Mouse (Mus musculus) frontal cortex, postnatal 14 days (tissue): Measurements from ENCODE around the gene Abcc5.
"Not testable (repeated sequence)": the region's sequence is repeated elsewhere in the genome, so short reads cannot be mapped to it uniquely, and the experiment has no call there.

Source experiments
- DNase-seq, 2 experiments: peaks; one replicate each; pipeline ENCODE4 v3.0.0; 2022; ENCODE audit warnings: low spot score in 2 of 2

Gene Abcc5

DNA sequence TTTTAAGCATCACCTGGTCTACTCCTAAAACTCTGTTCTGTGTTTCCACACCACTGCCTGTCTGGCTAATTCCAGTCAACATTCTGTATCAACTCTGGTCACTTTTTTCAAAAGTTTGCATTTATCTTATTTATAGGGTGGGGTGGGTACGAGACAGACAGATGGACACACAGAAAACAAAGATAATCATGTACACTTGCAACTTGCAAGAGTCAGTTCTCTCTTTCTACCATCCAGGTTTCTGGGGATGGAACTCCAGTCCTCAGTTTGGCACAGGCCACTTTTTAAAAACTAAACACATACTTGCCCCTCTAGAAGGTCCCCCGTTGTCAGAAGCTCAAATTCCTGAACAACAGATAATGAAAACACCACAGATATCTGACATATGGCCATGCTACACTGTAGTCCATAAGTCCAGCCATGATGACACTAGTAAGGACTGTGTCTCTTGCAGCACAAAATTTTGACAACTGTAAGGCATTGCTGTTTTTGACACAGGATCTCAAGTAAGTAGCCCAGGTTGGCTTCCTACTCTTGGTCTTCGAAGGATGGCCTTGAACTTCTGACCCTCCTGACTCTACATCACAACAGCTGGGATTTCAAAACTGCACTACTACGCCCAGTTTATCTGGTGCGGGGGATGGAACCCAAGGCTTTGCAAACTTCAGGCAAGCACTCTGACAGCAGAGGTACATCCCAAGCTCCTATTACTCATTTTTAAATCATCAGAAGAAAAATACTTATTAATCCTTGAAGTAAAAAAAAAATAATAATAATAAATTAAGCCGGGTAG is 3.1 kb downstream of the Abcc5 start:
- no peak for DNase-seq

DNA sequence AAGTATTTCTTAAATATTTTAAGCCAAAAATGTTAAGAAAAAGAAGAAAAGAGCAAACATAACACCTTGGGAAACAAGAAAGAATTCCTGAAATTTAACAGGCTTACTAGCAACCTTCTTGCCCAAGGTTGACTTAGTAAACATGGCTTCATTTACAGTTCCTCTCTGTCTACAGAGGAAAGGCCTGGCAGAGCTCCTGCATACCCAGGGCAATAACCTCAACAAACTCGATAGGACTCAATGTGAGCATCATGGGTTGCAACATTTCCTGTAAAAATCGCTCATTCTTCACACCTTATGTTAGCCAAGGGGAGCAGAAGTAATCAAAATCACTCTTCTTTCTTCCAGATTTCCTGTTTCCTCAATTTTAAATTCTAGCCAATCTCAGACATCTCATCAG is 8.1 kb downstream of the Abcc5 start:
- DNase-seq, result no peak

DNA sequence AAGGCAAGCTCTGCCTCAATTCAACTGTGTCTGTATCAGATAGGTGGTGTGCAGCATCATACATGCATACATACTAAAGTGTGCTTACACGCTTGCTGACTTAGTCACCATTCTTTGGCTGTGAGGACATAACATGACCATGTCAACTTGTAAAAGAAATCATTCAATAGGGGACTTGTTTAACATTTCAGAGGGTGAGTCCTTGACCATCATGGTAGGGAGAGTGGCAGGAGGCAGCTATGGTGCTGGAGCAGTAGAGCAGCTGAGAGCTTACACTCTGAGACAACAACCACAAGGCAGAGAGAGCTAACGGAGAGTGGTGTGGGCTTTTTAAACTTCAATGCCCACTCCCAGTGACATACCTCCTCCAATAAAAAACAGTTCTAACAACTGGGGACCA is 9.9 kb downstream of the Abcc5 start:
- DNase-seq, result no peak

DNA sequence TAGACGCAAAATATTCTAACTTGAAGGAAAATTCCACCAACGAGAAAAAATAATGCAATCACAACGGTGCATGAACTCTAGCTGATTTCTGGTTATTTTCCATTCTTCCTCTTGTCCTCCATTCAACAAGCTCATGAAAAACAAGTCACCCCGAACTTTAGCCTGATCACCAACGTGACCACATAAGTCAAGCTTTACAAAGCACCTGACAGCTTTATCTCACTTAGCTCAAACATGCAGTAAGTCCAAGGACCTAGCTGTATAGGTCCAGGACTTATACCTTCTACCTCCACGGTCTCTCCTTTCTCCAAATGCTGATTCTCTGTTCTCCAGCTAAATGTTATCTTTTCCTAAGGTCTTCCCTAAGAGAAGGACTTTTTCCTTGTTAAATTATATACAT is 10.4 kb downstream of the Abcc5 start:
- no peak for DNase-seq

DNA sequence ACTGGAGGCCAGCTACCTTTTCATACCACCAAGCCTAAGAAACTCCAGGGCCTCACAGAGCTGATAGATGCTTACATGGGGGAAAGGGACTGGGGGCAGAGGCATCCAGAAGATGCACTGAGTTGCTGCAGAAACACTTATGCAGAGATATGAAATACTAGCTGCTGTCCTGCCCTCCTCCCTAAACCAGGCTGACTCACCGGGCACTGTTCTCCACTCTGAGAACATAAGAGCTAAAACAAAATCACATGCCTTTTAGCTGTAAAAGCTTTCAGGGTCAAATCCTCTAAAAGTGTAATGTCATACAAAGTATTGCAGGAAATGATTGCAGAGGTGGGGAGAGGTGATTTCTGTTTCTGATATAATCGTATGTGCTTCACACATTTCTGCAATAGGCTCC is 11.0 kb downstream of the Abcc5 start:
- DNase-seq, result no peak

DNA sequence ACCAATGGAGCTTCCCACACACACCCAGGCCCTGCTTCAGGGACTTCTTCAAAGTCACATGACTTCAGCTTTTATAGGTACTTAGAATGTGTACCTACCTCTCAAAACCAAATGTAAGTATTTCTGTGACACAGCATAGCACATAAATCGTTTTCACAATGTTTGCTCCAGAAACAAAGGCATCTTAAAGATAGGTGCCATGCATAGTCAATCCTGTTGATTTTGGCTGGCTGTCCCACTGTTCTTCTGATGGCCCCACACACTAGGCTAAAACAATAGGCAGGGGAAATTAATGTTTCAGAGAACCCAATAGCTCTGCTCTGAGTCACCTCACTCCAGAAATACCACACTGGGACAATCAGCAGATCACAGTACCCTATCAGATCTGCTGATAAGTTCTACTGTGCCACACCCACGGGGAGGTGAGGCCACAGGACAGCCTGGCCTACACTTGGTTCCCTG is 12.3 kb downstream of the Abcc5 start:
- DNase-seq, result no peak

DNA sequence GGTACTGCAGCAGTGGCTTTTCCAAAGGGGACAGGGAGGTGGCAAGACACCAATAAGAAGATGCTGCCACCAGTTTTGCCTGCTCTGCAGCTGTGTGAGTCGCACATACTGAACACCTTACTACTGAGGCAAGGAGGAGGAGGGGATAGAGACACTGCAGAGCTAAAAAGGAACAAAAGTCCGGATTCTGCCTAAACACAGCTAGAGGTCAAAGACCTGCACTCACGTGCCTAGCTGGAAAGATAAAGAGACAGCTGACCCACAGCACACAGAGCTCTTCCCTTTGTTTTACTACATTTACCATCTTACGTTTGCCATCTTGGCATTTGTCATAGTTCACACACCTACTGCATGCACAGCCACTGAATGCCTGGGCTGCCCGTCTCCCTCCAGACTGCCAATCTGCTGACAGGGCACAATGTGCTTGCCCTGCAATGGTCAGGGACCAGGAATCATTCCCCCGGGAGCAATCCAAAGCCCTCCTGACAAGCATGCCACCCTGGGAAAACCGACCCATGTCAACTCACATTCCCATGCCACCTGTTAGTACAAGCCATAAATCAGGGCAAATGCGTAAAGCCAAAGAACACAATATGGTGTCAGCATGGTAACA is 14.1 kb downstream of the Abcc5 start:
- no peak for DNase-seq

DNA sequence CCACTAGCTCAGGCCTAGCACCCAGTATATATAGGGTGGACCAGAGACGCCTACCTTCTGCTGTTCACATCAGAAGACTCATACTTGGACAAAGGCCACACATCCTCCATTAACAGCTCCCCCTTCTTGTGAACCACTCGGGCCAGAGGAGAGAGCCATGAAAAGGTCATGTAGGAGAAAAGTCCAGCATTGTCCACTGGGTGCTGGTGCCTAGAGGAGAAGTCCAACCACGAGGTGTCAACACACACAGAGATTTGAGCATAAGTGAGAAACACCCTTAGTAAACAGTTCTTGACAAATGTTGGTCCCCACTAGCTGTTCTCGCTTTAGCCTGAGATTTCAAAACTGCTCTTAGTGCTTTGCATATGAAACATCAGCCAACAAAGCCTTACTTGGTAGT is 20.9 kb downstream of the Abcc5 start:
- DNase-seq, result no peak

DNA sequence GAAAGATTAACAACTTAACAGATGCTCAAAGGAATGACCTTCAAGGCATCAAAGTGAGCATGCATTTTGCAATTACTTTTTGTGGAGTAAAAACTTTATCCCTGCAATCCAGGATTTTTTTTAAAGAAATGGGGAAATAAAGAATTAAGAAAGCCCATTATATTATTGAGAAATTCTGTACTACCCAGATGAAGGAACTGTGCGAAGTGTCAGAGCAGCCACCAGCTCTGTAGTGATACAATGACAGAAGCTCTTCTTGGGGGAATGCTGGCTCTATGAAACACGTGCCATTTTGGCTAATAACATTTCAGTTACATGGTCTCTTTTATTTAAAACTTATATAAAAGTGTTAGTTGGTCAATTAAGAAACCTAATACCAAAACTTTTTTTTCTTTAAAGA is 22.9 kb downstream of the Abcc5 start:
- no peak for DNase-seq

DNA sequence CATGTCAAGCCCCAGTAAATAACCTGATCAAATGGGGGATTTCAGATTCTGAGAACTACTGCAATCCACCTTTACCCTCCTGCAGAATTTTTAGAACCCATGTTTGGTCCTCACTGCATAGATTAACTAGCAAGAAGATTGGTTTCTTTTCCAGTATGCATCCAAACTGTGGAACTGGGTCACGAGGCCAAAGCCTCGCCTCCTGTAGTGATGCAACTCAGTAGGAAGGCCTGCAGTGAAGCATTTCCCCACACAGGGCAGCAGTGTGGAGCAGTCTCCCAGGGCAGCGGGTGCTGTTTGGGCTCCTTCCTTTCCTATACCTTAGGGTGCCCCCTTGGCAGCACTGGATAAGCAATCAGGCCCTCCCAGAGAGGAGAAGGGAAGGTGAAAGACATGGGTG is 24.6 kb downstream of the Abcc5 start:
- no peak for DNase-seq

DNA sequence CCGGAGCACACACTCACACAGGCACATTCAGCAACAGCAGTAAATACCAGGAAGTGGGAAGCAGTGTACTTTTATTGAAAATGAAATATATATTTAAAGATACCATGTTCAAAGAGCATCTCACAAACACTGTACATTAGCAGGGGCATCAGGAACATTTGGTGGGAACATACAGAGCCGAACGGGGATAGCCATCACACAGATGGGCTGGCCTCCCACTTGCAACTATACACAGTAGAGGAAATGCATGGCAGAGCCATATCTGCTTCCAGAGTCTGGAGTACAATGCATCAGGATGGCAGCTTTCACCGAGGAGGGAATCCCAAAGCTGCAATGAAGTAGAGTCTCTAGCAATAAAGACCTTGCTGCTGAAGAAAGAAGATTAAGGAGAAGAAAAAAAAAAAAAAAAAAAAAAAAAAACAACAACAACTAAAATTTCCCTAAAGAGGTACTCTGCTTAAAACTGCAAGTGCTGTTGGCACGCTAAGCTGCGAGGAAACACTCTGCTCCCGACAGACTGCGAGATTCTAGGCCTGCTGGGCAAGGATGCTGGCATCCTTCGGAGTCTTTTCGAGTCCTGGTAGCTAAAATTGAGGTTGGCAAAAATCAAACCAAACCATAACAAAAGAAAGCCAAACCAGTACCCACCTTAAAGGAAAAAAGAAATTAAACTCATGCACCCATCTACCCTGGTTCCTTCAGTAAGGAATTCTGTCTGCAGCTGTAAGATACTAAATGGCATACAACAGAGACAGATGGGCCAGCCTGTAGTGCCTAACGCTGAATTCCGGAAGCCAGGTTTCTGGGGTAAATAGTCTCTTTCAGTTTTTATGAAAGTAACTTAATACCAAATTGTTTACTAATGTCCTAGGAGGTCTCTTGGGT is 25.2 kb downstream of the Abcc5 start:
- no peak for DNase-seq

DNA sequence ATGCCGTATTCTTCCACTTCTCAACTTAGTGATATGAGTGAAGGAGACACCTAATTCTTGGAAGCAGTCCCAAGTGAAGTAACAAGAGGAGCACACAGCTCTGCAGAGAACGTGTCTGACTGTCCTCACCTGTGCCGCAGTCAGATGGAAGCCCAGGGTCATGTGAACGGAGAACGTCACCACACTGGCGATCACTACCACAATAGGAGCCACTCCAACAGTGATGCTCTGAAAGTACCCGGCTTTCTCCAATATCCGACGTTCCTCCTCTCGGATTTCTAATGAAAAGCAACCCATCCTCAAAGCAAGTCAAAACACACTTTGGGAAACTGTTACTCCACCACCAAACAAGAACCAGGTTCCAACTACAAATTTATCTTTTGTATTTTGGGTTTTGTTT is 29.3 kb downstream of the Abcc5 start:
- DNase-seq, result no peak

DNA sequence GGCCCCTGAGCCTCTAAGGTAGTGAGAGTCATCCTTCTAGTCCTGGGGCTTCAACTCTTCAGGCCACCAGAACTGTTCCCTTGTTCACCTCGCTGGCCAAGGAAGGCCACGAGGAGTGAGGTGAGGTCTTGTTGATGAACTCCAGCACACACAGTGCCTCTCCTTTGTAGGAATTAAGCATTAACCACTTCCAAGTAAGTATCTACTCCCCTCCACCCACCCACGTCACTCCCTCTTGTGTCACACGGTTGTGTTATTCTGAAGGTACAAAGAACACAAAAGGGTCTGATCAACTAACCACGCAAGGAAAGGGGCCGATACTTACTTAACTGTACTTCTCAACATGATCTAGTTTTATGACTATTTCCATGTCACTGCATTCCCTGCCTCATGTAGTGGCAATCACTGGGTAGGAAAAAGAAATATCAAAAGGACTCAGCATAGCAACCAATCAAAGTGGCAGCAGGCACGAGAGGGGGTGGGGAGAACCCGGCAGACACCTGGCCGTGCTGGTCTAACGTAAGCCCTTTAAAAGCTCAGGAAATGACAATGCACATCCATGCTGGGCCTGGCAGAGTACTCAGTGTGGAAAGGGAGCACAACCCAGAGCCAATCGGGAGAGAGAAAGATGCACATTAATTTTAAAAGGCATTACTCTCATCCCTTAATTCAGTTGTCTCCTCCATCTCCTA is 30.8 kb downstream of the Abcc5 start:
- no peak for DNase-seq

DNA sequence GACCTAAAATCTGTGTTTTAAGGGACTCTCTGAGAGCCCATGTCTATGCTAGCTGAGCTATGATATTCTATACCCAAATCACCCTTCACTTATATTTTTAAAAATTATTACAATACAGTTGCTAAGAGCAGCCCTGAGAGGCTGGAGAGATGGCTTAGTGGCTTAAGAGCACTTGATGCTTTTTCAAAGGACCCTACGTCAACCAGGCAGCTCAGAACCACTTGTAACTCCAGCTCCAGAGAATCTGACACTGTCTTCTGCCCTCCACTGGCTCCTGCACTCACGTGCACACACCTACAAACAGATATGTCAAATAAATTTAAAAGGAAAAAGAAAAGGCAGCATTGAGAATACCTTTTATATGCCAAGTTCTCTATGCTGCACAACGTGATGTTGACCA is 34.4 kb downstream of the Abcc5 start:
- DNase-seq, result no peak

DNA sequence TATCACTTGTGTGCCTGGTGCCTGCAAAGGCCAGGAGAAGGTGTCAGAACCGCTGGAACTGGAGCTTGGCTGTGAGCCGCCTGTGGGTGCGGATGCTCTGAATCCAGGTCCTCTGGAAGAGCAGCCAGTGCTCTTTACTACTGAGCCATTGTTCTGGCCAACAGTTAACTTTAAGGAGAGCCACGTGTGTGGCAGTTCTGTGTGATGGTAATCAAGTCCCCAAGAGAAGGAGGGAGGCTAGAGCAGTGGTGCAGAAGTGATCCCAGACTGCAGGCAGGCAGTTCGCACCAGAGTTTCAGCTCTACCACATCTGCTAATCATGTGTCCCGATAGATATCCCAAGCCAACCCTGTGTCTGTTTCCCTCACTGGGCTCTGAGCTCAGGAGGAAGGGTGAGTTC is 36.0 kb downstream of the Abcc5 start:
- no peak for DNase-seq

DNA sequence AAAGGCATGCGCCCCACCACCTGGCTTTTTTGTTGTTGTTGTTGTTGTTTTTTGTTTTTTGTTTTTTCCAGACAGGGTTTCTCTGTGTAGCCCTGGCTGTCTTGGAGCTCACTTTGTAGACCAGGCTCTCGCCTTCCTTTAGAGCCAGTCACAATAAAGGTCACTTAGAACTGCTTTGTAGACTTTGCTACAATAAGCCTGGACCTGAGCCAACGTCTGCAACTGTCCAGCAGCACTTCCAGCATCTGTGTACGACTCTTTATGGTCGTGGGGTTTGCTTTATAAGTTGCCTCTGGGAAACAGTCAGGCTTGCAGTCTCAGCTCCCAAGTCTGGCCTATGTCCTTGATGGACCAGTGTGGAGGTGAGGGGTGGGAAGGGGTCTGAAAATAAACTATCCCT is 45.2 kb downstream of the Abcc5 start:
- no peak for DNase-seq

DNA sequence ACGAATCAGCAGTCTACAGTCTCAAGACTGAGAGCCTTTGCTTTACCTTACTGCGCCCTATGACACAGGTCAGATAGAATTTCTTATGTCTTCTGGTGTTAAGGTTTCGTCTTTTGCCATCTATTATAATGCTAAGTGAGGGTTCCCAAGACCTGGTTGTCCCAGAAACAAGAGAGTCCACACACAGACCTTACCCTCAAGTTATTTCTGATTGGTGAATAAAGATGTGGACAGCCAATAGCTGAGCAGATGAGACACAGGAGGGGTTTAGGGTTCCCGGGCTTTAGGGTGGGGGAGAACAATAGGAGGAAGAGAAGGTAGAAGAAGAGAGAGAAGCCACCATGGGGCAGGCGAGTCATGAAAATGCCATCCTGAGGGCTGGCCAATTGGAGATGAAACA is 50.9 kb downstream of the Abcc5 start:
- no peak for DNase-seq

DNA sequence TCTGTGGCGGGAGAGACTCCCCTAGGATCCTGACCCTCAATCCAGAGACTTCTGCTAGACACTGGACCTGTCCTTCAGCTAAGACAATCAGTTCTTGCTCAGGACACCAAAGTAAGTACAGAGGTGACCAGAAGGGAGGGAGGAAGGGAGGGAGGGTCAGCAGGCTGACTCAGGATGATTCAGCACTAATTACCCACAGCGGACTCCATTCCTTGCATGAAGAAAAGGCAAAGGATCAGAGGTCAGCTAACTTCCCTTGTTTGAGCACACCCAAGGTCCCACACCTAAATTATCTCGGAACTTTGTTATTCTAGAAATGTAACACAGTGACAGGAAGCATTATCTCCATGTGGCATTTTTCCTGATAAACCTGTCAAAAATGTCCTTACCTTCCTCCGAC is 54.5 kb downstream of the Abcc5 start:
- no peak for DNase-seq

DNA sequence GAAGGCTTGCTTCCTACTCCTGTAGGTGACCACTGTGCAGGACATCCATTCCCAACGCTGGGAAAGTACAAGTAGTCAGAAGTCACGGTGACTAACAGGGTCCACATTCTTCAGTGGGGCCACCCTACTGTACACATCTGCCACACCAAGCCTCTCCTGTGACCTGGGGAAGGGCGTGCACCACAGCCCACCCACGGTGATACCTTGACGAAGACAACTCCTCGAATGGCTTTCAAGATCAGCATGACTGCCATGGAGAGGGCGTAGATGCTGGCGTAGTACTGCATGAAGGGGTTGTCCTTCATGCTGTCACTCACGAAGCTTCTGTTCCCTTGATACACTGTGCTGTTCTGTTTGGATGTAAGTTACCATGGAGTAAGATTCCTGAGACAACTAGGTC is 58.0 kb downstream of the Abcc5 start:
- DNase-seq, result no peak

DNA sequence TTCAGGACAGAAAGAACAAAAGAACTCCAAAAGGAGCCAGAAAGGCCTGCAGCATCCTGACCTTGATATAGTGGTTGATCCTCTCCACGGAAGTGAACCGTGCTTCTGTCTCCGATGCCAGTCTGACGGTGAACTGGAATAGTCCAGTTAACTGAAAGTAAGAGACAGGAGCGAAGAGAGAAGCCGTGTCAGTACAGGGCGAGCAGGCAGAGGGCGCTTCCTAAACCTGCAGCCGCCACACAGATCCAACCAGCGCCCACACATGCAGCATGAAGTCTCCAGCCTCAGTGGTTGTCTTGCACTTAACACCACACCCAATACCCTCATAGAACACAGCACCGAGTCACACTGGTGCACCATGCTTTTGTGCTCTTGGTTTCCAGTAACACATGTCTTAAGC is 64.1 kb downstream of the Abcc5 start:
- no peak for DNase-seq

DNA sequence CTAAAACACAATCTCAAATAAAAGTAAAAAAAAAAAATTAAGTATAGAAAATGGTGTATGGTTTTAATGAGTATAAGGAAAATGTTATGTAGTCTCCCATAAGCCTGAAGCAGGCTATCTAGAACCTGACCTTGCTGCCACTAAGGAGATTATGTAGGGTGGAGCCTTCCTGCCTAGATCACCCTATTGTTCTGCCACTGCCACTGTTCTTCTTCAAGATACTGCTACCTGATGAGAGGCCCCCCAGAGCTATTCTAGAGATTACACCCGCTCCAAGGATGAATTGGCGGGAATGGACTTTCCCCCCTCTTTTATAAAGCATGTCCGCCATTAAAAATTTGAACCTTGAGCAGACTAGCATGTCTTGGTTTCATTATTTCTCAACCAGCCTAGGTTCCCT is 64.7 kb downstream of the Abcc5 start:
- DNase-seq, result not testable (repeated sequence)

DNA sequence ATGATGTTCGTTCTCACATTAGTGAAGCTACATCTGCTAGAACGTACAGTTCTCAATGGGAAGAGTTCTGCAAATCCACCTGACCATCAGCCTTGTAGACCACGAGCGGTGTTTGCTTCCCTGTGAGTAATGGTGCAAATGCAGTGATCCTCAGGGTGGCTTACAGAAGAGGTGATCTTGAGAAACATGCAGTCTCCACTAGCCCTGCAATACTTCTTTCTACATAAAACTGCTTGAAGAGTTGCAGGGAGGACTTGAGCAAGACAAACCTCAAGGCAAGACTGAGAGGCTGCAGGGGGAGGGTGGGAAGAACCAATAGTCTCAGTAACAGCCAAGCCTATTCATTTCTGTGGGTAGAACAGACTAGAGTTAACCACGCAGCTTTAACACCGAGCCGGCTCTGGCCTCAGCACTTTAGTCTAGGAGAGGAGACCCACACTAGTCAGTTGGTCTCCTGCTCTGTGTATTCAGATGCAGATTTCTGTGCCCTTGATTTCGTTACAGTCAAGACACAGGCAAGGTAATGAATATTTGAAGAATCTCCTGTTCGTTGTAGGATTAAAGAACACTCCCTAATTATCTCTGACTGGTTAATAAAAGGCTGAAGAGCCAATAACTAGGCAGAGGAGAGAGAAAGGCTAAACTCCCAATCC is 66.4 kb downstream of the Abcc5 start:
- no peak for DNase-seq
